Mouse (Mus musculus): ENCODE results near the gene Ddx17. TPM values are rescaled to one million over a fixed set of nuclear protein-coding genes. Genes with fewer than 3 reads are reported as not detected.

Ddx17 gene
- polyA plus RNA-seq, 2 experiments from 2014 or later, result 28.9 to 39.9 TPM

Other genes with a start within 250 kb of the Ddx17 start
- 10 to 100 TPM; 12.1 to 19.9 TPM for gene Pla2g6, start 218.4 kb downstream of the Ddx17 start, polyA plus RNA-seq (2017; shearing (Covaris generic))
- 1 to 10 TPM; 1.3 to 1.9 TPM for gene Maff, start 200.1 kb downstream of the Ddx17 start, polyA plus RNA-seq (2017; shearing (Covaris generic))
- gene Tmem184b, start 143.2 kb downstream of the Ddx17 start, polyA plus RNA-seq (2017; shearing (Covaris generic)), result 10 to 100 TPM in 1 of 2 experiments, 1 to 10 TPM in 1; 9.6 to 12.5 TPM
- gene Csnk1e, start 91.2 kb downstream of the Ddx17 start, polyA plus RNA-seq (2017; shearing (Covaris generic)), result 1 to 10 TPM; 3.1 to 6.2 TPM
- not detected for gene Kcnj4, start 41.5 kb downstream of the Ddx17 start, polyA plus RNA-seq (2017; shearing (Covaris generic))
- not detected for gene Kdelr3, start 30.3 kb downstream of the Ddx17 start, polyA plus RNA-seq (2017; shearing (Covaris generic))
- not detected for gene Dmc1, start 58.4 kb upstream of the Ddx17 start, polyA plus RNA-seq (2017; shearing (Covaris generic))
- under 1 TPM; 0.15 to 0.50 TPM for gene Fam227a, start 112.2 kb upstream of the Ddx17 start, polyA plus RNA-seq (2017; shearing (Covaris generic))
- 10 to 100 TPM; 16.1 to 16.3 TPM for gene Cby1, start 112.5 kb upstream of the Ddx17 start, polyA plus RNA-seq (2017; shearing (Covaris generic))
- gene Tomm22, start 124.1 kb upstream of the Ddx17 start, polyA plus RNA-seq (2017; shearing (Covaris generic)), result 100 to 1,000 TPM; 183 to 185 TPM
- 1 to 10 TPM; 4.2 to 6.8 TPM for gene Josd1, start 141.2 kb upstream of the Ddx17 start, polyA plus RNA-seq (2017; shearing (Covaris generic))
- gene Gtpbp1, start 144.1 kb upstream of the Ddx17 start, polyA plus RNA-seq (2017; shearing (Covaris generic)), result 10 to 100 TPM; 21.0 to 21.6 TPM
- 10 to 100 TPM; 12.8 to 20.2 TPM for gene Sun2, start 195.8 kb upstream of the Ddx17 start, polyA plus RNA-seq (2017; shearing (Covaris generic))
- gene Dnal4, start 231.1 kb upstream of the Ddx17 start, polyA plus RNA-seq (2017; shearing (Covaris generic)), result 10 to 100 TPM in 1 of 2 experiments, 1 to 10 TPM in 1; 6.9 to 10.4 TPM

Data from CD4-positive, CD25-positive, alpha-beta regulatory T cell, adult 4 months (primary cell).